28 mouse cellular contexts compared by ENCODE assay signal in the genomic region with DNA sequence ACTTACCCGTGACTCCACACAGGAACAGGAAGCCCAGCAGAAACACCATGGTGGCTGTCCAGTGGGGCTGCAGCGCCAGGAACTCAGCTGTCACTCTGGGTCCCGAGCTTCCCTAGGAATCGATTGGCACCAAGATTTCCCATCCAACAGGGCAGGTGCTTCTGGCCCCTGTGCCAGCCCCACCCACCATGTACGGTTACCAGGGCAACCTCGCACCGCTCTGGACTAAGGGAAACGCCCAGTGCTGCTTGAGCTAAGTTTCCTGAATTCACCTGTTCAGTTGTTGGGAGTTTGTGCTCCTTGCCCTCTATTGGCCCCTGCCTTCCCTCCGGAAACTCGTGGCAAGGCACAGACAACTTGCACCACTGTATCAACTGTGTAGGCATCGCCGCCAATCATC. TPM values are rescaled to one million over a fixed set of nuclear protein-coding genes. Genes with fewer than 3 reads are reported as not detected.
DNase-seq lines count a peak whose midpoint lies in the region; ATAC-seq and TF ChIP-seq lines count a peak whose summit lies in the region.
"Had no signal": no experiment of that assay in that cellular context is flagged by ENCODE, and none has a peak within 500 bp of the region (broad histone marks: within the 10 kb centered on the region; RNA-seq: fewer than 3 reads in every experiment).

A gene (minus strand): TSS at position 141 of the 400 bp plus-strand sequence.

- ATAC-seq in stomach, embryonic 15.5 days (ENCODE audit: insufficient read depth, low FRiP score, low read depth): peak; percentile 53
- ATAC-seq in megakaryocyte progenitor cell, adult 5-6 weeks (replicated peaks; ENCODE audit: poor library complexity): no peak
- ATAC-seq in forebrain, embryonic 13.5 days: no peak
- ATAC-seq in hindbrain, embryonic 14.5 days (ENCODE audit: low FRiP score): no peak
- ATAC-seq: forebrain, embryonic 16.5 days; Patski had no signal

- H3K9ac ChIP-seq in stomach, embryonic 15.5 days: no peak within 1 kb of the TSS
- no peak within 1 kb of the TSS for H3K9ac ChIP-seq in forebrain, embryonic 13.5 days
- no peak within 1 kb of the TSS for H3K9ac ChIP-seq in hindbrain, embryonic 14.5 days
- H3K9ac ChIP-seq: embryonic facial prominence, embryonic 15.5 days; hindbrain, embryonic 12.5 days; limb, embryonic 13.5 days; liver, embryonic 14.5 days; lung, embryonic 14.5 days had no signal

- H3K27me3 ChIP-seq in E14TG2a.4 (ENCODE audit: insufficient read depth, low read length): no peaks in the 10 kb centered on the region
- no peaks in the 10 kb centered on the region for H3K27me3 ChIP-seq in stomach, embryonic 15.5 days (replicated peaks)
- no peaks in the 10 kb centered on the region for H3K27me3 ChIP-seq in forebrain, embryonic 13.5 days
- H3K27me3 ChIP-seq in hindbrain, embryonic 14.5 days (ENCODE audit: control insufficient read depth, insufficient read depth, low read length): no peaks in the 10 kb centered on the region
- H3K27me3 ChIP-seq: embryonic facial prominence, embryonic 15.5 days; hindbrain, embryonic 12.5 days; limb, embryonic 13.5 days; Patski had no signal

- no peaks in the 10 kb centered on the region for H3K9me3 ChIP-seq in E14TG2a.4 (ENCODE audit: low read length)
- no peaks in the 10 kb centered on the region for H3K9me3 ChIP-seq in stomach, embryonic 15.5 days
- no peaks in the 10 kb centered on the region for H3K9me3 ChIP-seq in forebrain, embryonic 13.5 days (replicated peaks)
- H3K9me3 ChIP-seq in hindbrain, embryonic 14.5 days (ENCODE audit: control insufficient read depth, low read length): no peaks in the 10 kb centered on the region
- H3K9me3 ChIP-seq: embryonic facial prominence, embryonic 15.5 days; G1E; hindbrain, embryonic 12.5 days; limb, embryonic 13.5 days had no signal

- peak within 1 kb of the TSS; percentile 63 for H3K4me3 ChIP-seq in E14TG2a.4 (replicated peaks; ENCODE audit: low read length)
- no peak within 1 kb of the TSS for H3K4me3 ChIP-seq in stomach, embryonic 15.5 days (replicated peaks)
- no peak within 1 kb of the TSS for H3K4me3 ChIP-seq in forebrain, embryonic 13.5 days
- no peak within 1 kb of the TSS for H3K4me3 ChIP-seq in hindbrain, embryonic 14.5 days (replicated peaks; ENCODE audit: low read length)
- H3K4me3 ChIP-seq: embryonic facial prominence, embryonic 15.5 days; heart, adult 2 months; hindbrain, embryonic 12.5 days; limb, embryonic 13.5 days had no signal

- WGBS in stomach, embryonic 15.5 days: 64% methylated on average over 12 of the region's 12 CpGs
- 84% methylated on average over 12 of the region's 12 CpGs for WGBS in forebrain, embryonic 13.5 days
- 87% methylated on average over 12 of the region's 12 CpGs for WGBS in hindbrain, embryonic 14.5 days

- peaks cover 34% of the 10 kb centered on the region for H3K36me3 ChIP-seq in E14TG2a.4 (ENCODE audit: insufficient read depth, low read length)
- no peaks in the 10 kb centered on the region for H3K36me3 ChIP-seq in stomach, embryonic 15.5 days
- peaks cover 28% of the 10 kb centered on the region for H3K36me3 ChIP-seq in forebrain, embryonic 13.5 days (ENCODE audit: poor library complexity, severe bottlenecking)
- peaks cover 25% of the 10 kb centered on the region for H3K36me3 ChIP-seq in hindbrain, embryonic 14.5 days (replicated peaks; ENCODE audit: control insufficient read depth, insufficient read depth)

- peak; percentile 20 for DNase-seq in 3134 (ENCODE audit: extremely low read depth, insufficient read length, low spot score)
- DNase-seq in ZHBTc4 (ENCODE audit: low read depth, low spot score): peak; percentile 67
- no peak for DNase-seq in hindbrain, embryonic 14.5 days (ENCODE audit: low spot score)
- DNase-seq: adrenal gland, postnatal 25 days; cerebellum, adult 9-11 months; gastrocnemius, postnatal 14 days; heart, adult 2 months; kidney, adult 8-10 months; kidney, postnatal 10 days; lung, postnatal 4 days; thymus, postnatal 14 days had no signal

- peaks cover 14% of the 10 kb centered on the region for H3K4me1 ChIP-seq in E14TG2a.4 (replicated peaks; ENCODE audit: low read depth, low read length)
- H3K4me1 ChIP-seq in stomach, embryonic 15.5 days: 0 out of 2 replicates have a peak, but pooled peaks cover 3% of the 10 kb centered on the region
- H3K4me1 ChIP-seq in forebrain, embryonic 13.5 days: no peaks in the 10 kb centered on the region
- no peaks in the 10 kb centered on the region for H3K4me1 ChIP-seq in hindbrain, embryonic 14.5 days (replicated peaks; ENCODE audit: control insufficient read depth, insufficient read depth, low read length)
- H3K4me1 ChIP-seq: embryonic facial prominence, embryonic 15.5 days; hindbrain, embryonic 12.5 days; limb, embryonic 13.5 days had no signal

- TF ChIP-seq CTCF in E14TG2a.4 (conservative IDR thresholded peaks at IDR 0.05; ENCODE audit: low read length): no peak

- no peak within 1 kb of the TSS for H3K4me2 ChIP-seq in stomach, embryonic 15.5 days
- H3K4me2 ChIP-seq in forebrain, embryonic 13.5 days: no peak within 1 kb of the TSS
- no peak within 1 kb of the TSS for H3K4me2 ChIP-seq in hindbrain, embryonic 14.5 days (replicated peaks)
- H3K4me2 ChIP-seq: embryonic facial prominence, embryonic 15.5 days; hindbrain, embryonic 12.5 days; limb, embryonic 13.5 days; lung, embryonic 14.5 days had no signal

- no peak within 1 kb of the TSS for H3K27ac ChIP-seq in stomach, embryonic 15.5 days
- no peak within 1 kb of the TSS for H3K27ac ChIP-seq in forebrain, embryonic 13.5 days
- H3K27ac ChIP-seq in hindbrain, embryonic 14.5 days: no peak within 1 kb of the TSS
- H3K27ac ChIP-seq: embryonic facial prominence, embryonic 15.5 days; heart, adult 2 months; hindbrain, embryonic 12.5 days; limb, embryonic 13.5 days; liver, embryonic 14.5 days had no signal

RNA-seq across cellular contexts. Expression of the gene that starts here (rescaled TPM):
- polyA plus RNA-seq in stomach, embryonic 15.5 days (2015; fragmentation: Nextera tagmentation; extraction: Ambion mirVana): 2.2 and 2.9 TPM in 2 replicates
- not detected in 2 replicates for total RNA-seq in megakaryocyte progenitor cell, adult 5-6 weeks (2015)
- total RNA-seq in megakaryocyte progenitor cell, adult 5-6 weeks (2017): not detected in 2 replicates
- polyA plus RNA-seq in forebrain, embryonic 13.5 days (2015; fragmentation: Nextera tagmentation; extraction: Ambion mirVana): 0.14 TPM in 1 of 2 replicates, not detected in the other
- polyA plus RNA-seq in hindbrain, embryonic 14.5 days (2014; fragmentation: Nextera tagmentation; extraction: Ambion mirVana): 0.13 and 0.20 TPM in 2 replicates
- total RNA-seq: adrenal gland, postnatal 25 days; common myeloid progenitor, adult 5-6 weeks; gastrocnemius, postnatal 14 days; heart, adult 2 months; heart, postnatal 25 days; left cerebral cortex, postnatal 25 days; midbrain, postnatal 0 days had no signal
- polyA plus RNA-seq: embryonic facial prominence, embryonic 15.5 days; forebrain, embryonic 16.5 days; G1E; heart, adult 2 months; hindbrain, embryonic 12.5 days; limb, embryonic 13.5 days; lung, embryonic 14.5 days; neural tube, embryonic 14.5 days; Patski had no signal
